Mouse (Mus musculus) forebrain, embryonic 16.5 days (tissue): ENCODE measurements around the gene Gm20388. TPM values are rescaled to one million over a fixed set of nuclear protein-coding genes. Genes with fewer than 3 reads are reported as not detected.

Experiments
- ATAC-seq: fragments of 200-750 bp; cut with Nextera tagmentation; 2 replicates; pipeline ENCODE4 v1.8.0; 2017; ENCODE audit warnings: mild to moderate bottlenecking, moderate library complexity
- H3K27ac ChIP-seq: fragments of 300-500 bp; sonication (generic); 2 replicates; pipeline ENCODE4 v1.5.1; 2014; ENCODE audit warnings: low read length, control low read depth
- H3K27me3 ChIP-seq: fragments of 300-500 bp; sonication (generic); replicated peaks from 2 replicates; pipeline ENCODE4 v1.6.1; 2014; ENCODE audit warnings: low read length; ENCODE audit not compliant: control insufficient read depth, insufficient read depth
- H3K36me3 ChIP-seq: fragments of 300-500 bp; sonication (generic); 2 replicates; pipeline ENCODE4 v1.6.1; 2014; ENCODE audit not compliant: control insufficient read depth, insufficient read depth
- H3K4me1 ChIP-seq: fragments of 300-500 bp; sonication (generic); replicated peaks from 2 replicates; pipeline ENCODE4 v1.6.1; 2014; ENCODE audit warnings: low read length; ENCODE audit not compliant: control insufficient read depth, insufficient read depth
- H3K4me2 ChIP-seq: fragments of 300-500 bp; sonication (generic); 2 replicates; pipeline ENCODE4 v1.6.1; 2014; ENCODE audit warnings: mild to moderate bottlenecking, low read length, control low read depth
- H3K4me3 ChIP-seq: fragments of 300-500 bp; sonication (generic); replicated peaks from 2 replicates; pipeline ENCODE4 v1.5.1; 2014; ENCODE audit warnings: mild to moderate bottlenecking, low read length, control low read depth
- H3K9ac ChIP-seq: fragments of 300-500 bp; sonication (generic); replicated peaks from 2 replicates; pipeline ENCODE4 v1.6.1; 2014; ENCODE audit warnings: low read depth, low read length, control low read depth
- H3K9me3 ChIP-seq: fragments of 300-500 bp; sonication (generic); 2 replicates; pipeline ENCODE4 v1.6.1; 2016; ENCODE audit warnings: low read length; ENCODE audit not compliant: control insufficient read depth
- WGBS: fragments of 180-500 bp; shearing (Covaris S2); extraction: QIAGEN DNeasy Blood & Tissue Kit; methylation state at CpG from one replicate; pipeline ENCODE4 v1.1.7; 2014; 5-methylcytosine and 5-hydroxymethylcytosine counted together
- polyA plus RNA-seq: library from polyadenylated mRNA; unstranded; fragments of >200 nt; fragmentation: Nextera tagmentation; extraction: Ambion mirVana; gene quantifications from 2 replicates; pipeline ENCODE4 v1.2.1, GENCODE M21; 2015

Gm20388 gene
- polyA plus RNA-seq, 1 experiment from 2014 or later: 4.7 TPM

DNA sequence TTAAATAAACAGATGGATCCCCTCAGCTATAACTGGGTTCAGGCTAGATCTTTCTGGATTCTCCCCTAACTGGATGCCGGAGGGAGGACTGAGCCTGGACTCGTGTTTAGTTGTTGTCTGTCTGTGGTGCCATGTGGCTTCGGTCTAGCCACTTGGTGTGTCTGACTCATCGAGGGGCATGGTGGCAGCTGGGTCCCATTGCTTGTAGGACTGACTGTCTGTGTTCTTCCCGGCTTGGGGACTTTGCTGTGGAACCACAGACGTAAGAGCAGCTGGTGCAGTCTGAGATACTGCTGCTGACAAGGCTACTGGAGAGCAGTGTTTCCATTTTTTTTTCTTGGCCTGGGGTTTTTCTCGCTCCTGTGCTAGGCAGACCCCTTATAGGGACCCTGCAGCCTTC is 613.0 kb downstream of the Gm20388 start:
- no peak overlapping the region for H3K4me3 ChIP-seq
- 44% methylated on average over 7 of the region's 7 CpGs for WGBS
- H3K36me3 ChIP-seq: no peaks in the 10 kb centered on the region
- no peaks in the 10 kb centered on the region for H3K27me3 ChIP-seq
- no peak for ATAC-seq
- no peaks in the 10 kb centered on the region for H3K9me3 ChIP-seq
- no peak overlapping the region for H3K4me2 ChIP-seq
- H3K27ac ChIP-seq: peak overlapping the region; percentile 27; the same call in 1 of the 2 replicates
- no peak overlapping the region for H3K9ac ChIP-seq
- peaks cover 96% of the 10 kb centered on the region for H3K4me1 ChIP-seq

GRCm38 (mm10) chr8:120525135-120525534 is 614.5 kb downstream of the Gm20388 start:
- H3K27ac ChIP-seq: no peak overlapping the region

DNA sequence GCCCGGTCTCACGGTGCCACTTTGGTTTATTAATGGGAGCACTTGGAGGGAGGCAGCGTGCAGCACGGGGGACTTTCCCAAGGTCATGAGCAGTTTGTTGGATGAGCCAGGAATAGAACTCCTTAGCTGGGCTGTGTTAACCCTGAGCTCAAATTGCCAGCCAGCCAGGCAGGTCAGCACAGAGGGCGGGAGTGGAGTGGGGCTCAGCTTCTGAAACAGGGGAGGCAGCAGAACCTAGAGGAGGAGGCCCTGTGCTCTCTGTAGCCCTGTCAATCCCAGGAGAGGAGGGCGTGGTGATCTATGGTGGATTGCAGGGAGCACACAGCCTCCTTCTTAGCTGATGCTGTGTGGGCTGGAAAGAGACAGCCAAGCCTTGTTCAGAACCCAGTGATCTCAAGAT is 615.2 kb downstream of the Gm20388 start:
- H3K9me3 ChIP-seq: no peaks in the 10 kb centered on the region
- no peak overlapping the region for H3K27ac ChIP-seq
- 0 out of 2 replicates have a peak, but pooled peaks have one; percentile 7 for ATAC-seq
- no peaks in the 10 kb centered on the region for H3K36me3 ChIP-seq
- H3K4me1 ChIP-seq: peaks cover 80% of the 10 kb centered on the region
- H3K4me2 ChIP-seq: no peak overlapping the region
- H3K27me3 ChIP-seq: no peaks in the 10 kb centered on the region
- no peak overlapping the region for H3K4me3 ChIP-seq
- no peak overlapping the region for H3K9ac ChIP-seq
- WGBS: 35% methylated on average over 6 of the region's 6 CpGs

More at GRCm38 (mm10) chr8:120525135-120525534, 614.5 kb downstream of the Gm20388 start:
- WGBS: 71% methylated on average over 1 of the region's 1 CpGs
- peaks cover 87% of the 10 kb centered on the region for H3K4me1 ChIP-seq
- H3K4me3 ChIP-seq: no peak overlapping the region
- H3K9ac ChIP-seq: 0 out of 2 replicates have a peak overlapping the region, but pooled peaks have one; percentile 7
- H3K27me3 ChIP-seq: no peaks in the 10 kb centered on the region
- H3K9me3 ChIP-seq: no peaks in the 10 kb centered on the region
- no peak overlapping the region for H3K4me2 ChIP-seq
- H3K36me3 ChIP-seq: no peaks in the 10 kb centered on the region
- ATAC-seq: no peak

DNA sequence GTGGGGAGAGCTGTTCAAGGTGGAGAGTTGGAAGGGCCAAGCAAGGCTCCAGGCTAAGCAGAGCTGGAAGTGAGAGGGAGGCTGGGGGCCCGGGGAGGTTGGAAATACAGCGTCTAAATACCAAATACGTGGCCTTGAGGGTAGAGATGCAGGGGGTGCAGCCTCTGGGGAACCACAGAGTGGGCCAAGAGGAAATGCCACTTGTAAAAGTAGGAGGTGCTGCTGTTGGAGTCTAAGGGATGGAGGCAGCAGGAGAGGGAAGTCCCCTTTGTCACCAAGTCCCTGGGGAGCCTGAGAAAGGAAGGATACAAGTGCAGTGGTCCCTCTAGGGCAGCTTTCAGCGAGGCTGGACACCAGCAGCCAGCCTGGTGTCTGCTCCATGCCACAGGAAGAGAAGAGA is 615.9 kb downstream of the Gm20388 start:
- Histone ChIP-seq H3K4me2 (no peak overlapping the region), H3K4me1 (peaks cover 79% of the 10 kb centered on the region), H3K9ac (no peak overlapping the region), H3K4me3 (no peak overlapping the region), H3K27me3 (no peaks in the 10 kb centered on the region), H3K9me3 (no peaks in the 10 kb centered on the region), H3K36me3 (no peaks in the 10 kb centered on the region), H3K27ac (no peak overlapping the region)
- ATAC-seq: no peak
- 41% methylated on average over 4 of the region's 4 CpGs for WGBS

- no peak overlapping the region for H3K9ac ChIP-seq
- 50% methylated on average over 3 of the region's 3 CpGs for WGBS
These were observed 617.7 kb downstream of the Gm20388 start for GRCm38 (mm10) chr8:120528332-120528731.

GRCm38 (mm10) chr8:120529226-120529625 is 618.6 kb downstream of the Gm20388 start:
- WGBS: 59% methylated on average over 7 of the region's 7 CpGs
- Histone ChIP-seq H3K36me3 (no peaks in the 10 kb centered on the region), H3K9me3 (no peaks in the 10 kb centered on the region), H3K4me3 (no peak overlapping the region), H3K4me2 (no peak overlapping the region), H3K27ac (no peak overlapping the region), H3K9ac (no peak overlapping the region), H3K27me3 (no peaks in the 10 kb centered on the region), H3K4me1 (peaks cover 82% of the 10 kb centered on the region)
- no peak for ATAC-seq

More at GRCm38 (mm10) chr8:120528332-120528731, 617.7 kb downstream of the Gm20388 start:
- Histone ChIP-seq H3K27me3 (no peaks in the 10 kb centered on the region), H3K36me3 (no peaks in the 10 kb centered on the region), H3K4me1 (peaks cover 82% of the 10 kb centered on the region), H3K4me2 (no peak overlapping the region), H3K27ac (no peak overlapping the region), H3K9me3 (no peaks in the 10 kb centered on the region), H3K4me3 (no peak overlapping the region)
- no peak for ATAC-seq

DNA sequence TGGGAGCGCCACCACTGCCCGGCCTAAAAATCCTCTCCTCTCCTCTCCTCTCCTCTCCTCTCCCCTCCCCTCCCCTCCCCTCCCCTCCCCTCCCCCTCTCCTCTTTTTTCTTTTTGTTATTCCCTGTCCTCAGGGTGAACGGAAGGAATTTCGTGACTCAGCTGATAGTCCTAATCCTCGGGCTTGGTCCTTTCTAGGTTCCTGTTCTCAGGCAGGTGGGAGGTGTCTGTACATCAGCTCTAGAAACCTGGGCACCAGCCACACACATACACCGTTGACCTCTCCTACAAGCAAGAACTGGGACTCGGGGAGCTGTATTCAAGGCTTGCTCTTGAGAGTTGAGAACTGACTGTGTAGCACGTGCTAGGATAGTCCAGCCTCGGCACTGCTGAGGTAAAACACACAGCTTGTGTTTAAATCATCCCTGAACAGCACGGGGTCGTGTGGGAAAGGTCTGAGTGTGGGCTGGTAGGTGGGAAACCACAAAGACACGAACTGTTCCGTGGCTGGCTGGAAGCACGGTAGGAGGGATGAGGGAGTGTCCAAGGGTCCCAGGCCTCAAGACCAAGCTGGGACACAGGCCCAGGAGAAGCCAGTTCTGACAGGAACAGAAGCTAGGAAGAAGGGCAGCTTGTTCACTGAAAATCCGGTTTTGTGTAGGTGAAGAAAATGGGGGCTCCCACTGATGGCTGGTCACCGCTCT is 620.5 kb downstream of the Gm20388 start:
- H3K4me1 ChIP-seq: peaks cover 80% of the 10 kb centered on the region
- H3K27me3 ChIP-seq: no peaks in the 10 kb centered on the region
- no peak overlapping the region for H3K4me3 ChIP-seq
- no peak overlapping the region for H3K4me2 ChIP-seq
- no peaks in the 10 kb centered on the region for H3K36me3 ChIP-seq
- no peak overlapping the region for H3K9ac ChIP-seq
- H3K9me3 ChIP-seq: no peaks in the 10 kb centered on the region
- 50% methylated on average over 16 of the region's 16 CpGs for WGBS
- no peak for ATAC-seq
- H3K27ac ChIP-seq: peak overlapping the region; percentile 26

- Histone ChIP-seq H3K9ac (peak overlapping the region; percentile 25; the same call in 1 of the 2 replicates), H3K4me1 (peaks cover 79% of the 10 kb centered on the region), H3K27ac (peak overlapping the region; percentile 93), H3K36me3 (no peaks in the 10 kb centered on the region), H3K9me3 (no peaks in the 10 kb centered on the region), H3K4me3 (no peak overlapping the region), H3K4me2 (peak overlapping the region; percentile 41), H3K27me3 (no peaks in the 10 kb centered on the region)
- 28% methylated on average over 10 of the region's 10 CpGs for WGBS
- ATAC-seq: no peak
These were observed 621.3 kb downstream of the Gm20388 start for GRCm38 (mm10) chr8:120531775-120532516.

- H3K27me3 ChIP-seq: no peaks in the 10 kb centered on the region
- no peaks in the 10 kb centered on the region for H3K36me3 ChIP-seq
- H3K4me2 ChIP-seq: peak overlapping the region; percentile 41
- 2% methylated on average over 29 of the region's 29 CpGs for WGBS
- no peak overlapping the region for H3K4me3 ChIP-seq
- peak overlapping the region; percentile 35 for H3K9ac ChIP-seq
- peak overlapping the region; percentile 93 for H3K27ac ChIP-seq
- peak; percentile 58 for ATAC-seq
- H3K9me3 ChIP-seq: no peaks in the 10 kb centered on the region
- H3K4me1 ChIP-seq: peaks cover 75% of the 10 kb centered on the region
These were observed 622.0 kb downstream of the Gm20388 start for GRCm38 (mm10) chr8:120532517-120533215.
